Mouse (Mus musculus) thymus, adult 2 months (tissue): ENCODE results near the gene Polr2a.

ENCODE experiments used
- CTCF ChIP-seq: fragments of 200-500 bp; IDR thresholded peaks from 2 replicates; pipeline ENCODE4 v1.5.1; 2012; ENCODE audit warnings: mild to moderate bottlenecking, control low read depth, low read length, moderate library complexity, borderline replicate concordance; ENCODE audit not compliant: control insufficient read depth, poor library complexity, insufficient read depth; ENCODE audit errors: extremely low read depth
- POLR2A ChIP-seq: fragments of 200-500 bp; IDR thresholded peaks from 2 replicates; pipeline ENCODE4 v1.6.1; 2012; ENCODE audit warnings: mild to moderate bottlenecking, low read length, control low read depth, moderate library complexity; ENCODE audit not compliant: control insufficient read depth, poor library complexity, insufficient read depth; ENCODE audit errors: extremely low read depth

DNA sequence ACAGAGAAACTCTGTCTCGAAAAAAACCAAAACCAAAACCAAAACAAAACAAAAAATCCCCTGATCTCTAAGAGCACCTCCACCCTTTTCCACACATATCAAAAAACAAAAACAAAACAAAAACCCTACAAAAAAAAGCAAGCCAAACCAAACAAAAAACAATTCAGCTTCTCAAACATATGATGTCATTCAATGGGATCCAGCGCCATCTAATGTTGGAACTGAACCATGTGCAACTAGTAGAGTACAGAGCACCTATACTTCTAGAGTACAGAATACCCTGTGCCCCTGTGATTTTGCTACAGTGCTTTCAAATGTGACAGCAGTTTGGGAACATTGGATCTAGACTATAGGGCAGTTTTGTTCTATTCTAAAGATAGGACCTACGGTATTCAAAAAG lies 3.7 kb downstream of the Polr2a start:
- no peak for TF ChIP-seq POLR2A
- TF ChIP-seq CTCF = no peak
